Mouse (Mus musculus) MEL (cell line): ENCODE results near the gene Spop.

ENCODE experiments used
- CHD1 ChIP-seq: IDR thresholded peaks from 2 replicates; pipeline ENCODE4 v1.6.1; 2012; ENCODE audit warnings: low read depth, mild to moderate bottlenecking, inconsistent platforms, low read length, improper control_type of control experiment
- CTCF ChIP-seq, 3 experiments: IDR thresholded peaks in 2 of 3; conservative IDR thresholded peaks in 1 of 3; 2 replicates each; pipeline ENCODE4 v1.5.1; 2011 to 2012; ENCODE audit warnings: low read length in 3 of 3, low read depth in 2 of 3, mild to moderate bottlenecking in 2 of 3, improper control_type of control experiment in 1 of 3, inconsistent platforms in 1 of 3, mixed read lengths in 1 of 3, moderate library complexity in 1 of 3; ENCODE audit not compliant: control insufficient read depth in 1 of 3, insufficient read depth in 1 of 3, poor library complexity in 1 of 3, severe bottlenecking in 1 of 3
- ELF1 ChIP-seq: IDR thresholded peaks from 2 replicates; pipeline ENCODE4 v1.6.1; 2014; ENCODE audit warnings: low read depth, mild to moderate bottlenecking, inconsistent platforms, low read length, improper control_type of control experiment, moderate library complexity
- EP300 ChIP-seq, 2 experiments: IDR thresholded peaks; 2 replicates each; pipeline ENCODE4 v1.6.1; 2011; ENCODE audit warnings: improper control_type of control experiment in 2 of 2, low read length in 2 of 2, low read depth in 1 of 2, mild to moderate bottlenecking in 1 of 2
- GATA1 ChIP-seq: IDR thresholded peaks from 2 replicates; pipeline ENCODE4 v1.6.1; 2011; ENCODE audit warnings: low read depth, low read length, improper control_type of control experiment
- MAX ChIP-seq: IDR thresholded peaks from 2 replicates; pipeline ENCODE4 v1.6.1; 2011; ENCODE audit warnings: low read length, improper control_type of control experiment
- MYB ChIP-seq: IDR thresholded peaks from 2 replicates; pipeline ENCODE4 v1.6.1; 2011; ENCODE audit warnings: mild to moderate bottlenecking, low read depth, low read length, improper control_type of control experiment
- NELFE ChIP-seq: IDR thresholded peaks from 2 replicates; pipeline ENCODE4 v1.6.1; 2011; ENCODE audit warnings: low read depth, low read length, improper control_type of control experiment
- POLR2A ChIP-seq, 2 experiments: IDR thresholded peaks; 2 replicates each; pipeline ENCODE4 v1.6.1; 2011 to 2012; ENCODE audit warnings: low read length in 2 of 2, mild to moderate bottlenecking in 2 of 2, control low read depth in 1 of 2, improper control_type of control experiment in 1 of 2, low read depth in 1 of 2, moderate library complexity in 1 of 2; ENCODE audit not compliant: control insufficient read depth in 1 of 2, insufficient read depth in 1 of 2, poor library complexity in 1 of 2
- USF1 ChIP-seq: IDR thresholded peaks from 2 replicates; pipeline ENCODE4 v1.6.1; 2014; ENCODE audit warnings: low read depth, mild to moderate bottlenecking, inconsistent platforms, low read length, improper control_type of control experiment, moderate library complexity
- ZC3H11A ChIP-seq: IDR thresholded peaks from 2 replicates; pipeline ENCODE4 v1.6.1; 2012; ENCODE audit warnings: low read depth, mild to moderate bottlenecking, inconsistent platforms, low read length, improper control_type of control experiment
- ZKSCAN1 ChIP-seq: IDR thresholded peaks from 2 replicates; pipeline ENCODE4 v1.6.1; 2012; ENCODE audit warnings: low read depth, mild to moderate bottlenecking, inconsistent platforms, low read length, improper control_type of control experiment, moderate library complexity

DNA sequence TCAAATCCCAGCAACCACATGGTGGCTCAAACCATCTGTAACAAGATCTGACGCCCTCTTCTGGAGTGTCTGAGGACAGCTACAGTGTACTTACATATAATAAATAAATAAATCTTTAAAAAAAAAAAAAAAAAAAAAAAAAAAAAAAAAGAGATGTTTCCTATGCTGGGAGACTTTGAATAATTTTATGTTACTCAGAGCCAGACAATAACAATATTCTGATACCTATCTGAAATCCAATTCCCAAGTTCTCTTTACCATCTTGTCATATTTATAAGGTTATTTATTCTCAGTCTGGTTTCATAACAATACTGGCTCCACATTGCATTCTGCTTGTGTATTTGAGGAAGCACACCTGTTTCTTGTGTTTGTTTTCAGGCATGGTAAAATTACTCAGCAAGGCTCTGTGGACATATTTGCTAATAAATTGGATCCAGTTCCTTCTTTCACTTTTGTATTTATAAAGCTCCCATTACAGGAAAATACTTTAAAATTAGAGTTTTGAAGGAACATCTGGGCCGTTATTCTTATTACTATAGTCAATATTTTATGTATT is 7.1 kb downstream of the Spop start:
- TF ChIP-seq CTCF (IDR thresholded peaks at IDR 0.05 in 2 of 3, conservative IDR thresholded peaks at IDR 0.05 in 1 of 3; ENCODE audit: control insufficient read depth in 1 of 3, insufficient read depth in 1 of 3, low read depth in 2 of 3, low read length in 3 of 3, poor library complexity in 1 of 3, severe bottlenecking in 1 of 3) (no peak), CHD1 (no peak), MYB (no peak), ZC3H11A (no peak), POLR2A (IDR thresholded peaks at IDR 0.05; ENCODE audit: control insufficient read depth in 1 of 2, insufficient read depth in 1 of 2, low read depth in 1 of 2, low read length in 2 of 2, poor library complexity in 1 of 2) (no peak), MAX (0 out of 2 replicates have a peak, but pooled peaks have one; percentile 18), ELF1 (no peak), NELFE (no peak), EP300 (IDR thresholded peaks at IDR 0.05; ENCODE audit: low read depth in 1 of 2, low read length in 2 of 2) (no peak), GATA1 (no peak), ZKSCAN1 (no peak), USF1 (no peak)
